Mouse (Mus musculus) G1E (cell line): ENCODE data around the gene Dhx15.

Source experiments
- CTCF ChIP-seq: IDR thresholded peaks from 2 replicates; pipeline ENCODE4 v1.5.1; 2012; ENCODE audit warnings: low read depth, low read length, inconsistent platforms, mixed read lengths
- GATA1 ChIP-seq: IDR thresholded peaks from 2 replicates; pipeline ENCODE4 v1.6.1; 2012; ENCODE audit warnings: borderline replicate concordance, low read length, inconsistent platforms, mixed read lengths
- POLR2AphosphoS5 ChIP-seq: IDR thresholded peaks from 2 replicates; pipeline ENCODE4 v1.6.1; 2012; ENCODE audit warnings: low read depth, low read length, inconsistent platforms; ENCODE audit not compliant: insufficient replicate concordance

GRCm38 (mm10) chr5:52112953-52113841 lies 77.1 kb downstream of the Dhx15 start:
- TF ChIP-seq CTCF = no peak
- no peak for TF ChIP-seq GATA1
- no peak for TF ChIP-seq POLR2AphosphoS5
